Mouse (Mus musculus) embryonic facial prominence, embryonic 15.5 days (tissue): ENCODE measurements at regions not wholly inside any gene's neighbourhood (a gene's known extent, or its start where the extent isn't known, plus 50 kb on each side); places are given as distances from the start of the nearest gene placed in this dataset.

Experiments
- ATAC-seq: fragments of 200-750 bp; cut with Nextera tagmentation; 2 replicates; pipeline ENCODE4 v1.8.0; 2017; ENCODE audit warnings: low read depth, moderate TSS enrichment; ENCODE audit not compliant: insufficient number of reproducible peaks, low FRiP score, low TSS enrichment
- H3K27ac ChIP-seq: fragments of 300-500 bp; sonication (generic); replicated peaks from 2 replicates; pipeline ENCODE4 v1.5.1; 2015; ENCODE audit warnings: mild to moderate bottlenecking, inconsistent platforms
- H3K27me3 ChIP-seq: fragments of 300-500 bp; sonication (generic); 2 replicates; pipeline ENCODE4 v1.6.1; 2015; ENCODE audit warnings: inconsistent platforms
- H3K36me3 ChIP-seq: fragments of 300-500 bp; sonication (generic); 2 replicates; pipeline ENCODE4 v1.6.1; 2015; ENCODE audit warnings: mild to moderate bottlenecking, inconsistent platforms
- H3K4me1 ChIP-seq: fragments of 300-500 bp; sonication (generic); 2 replicates; pipeline ENCODE4 v1.6.1; 2015; ENCODE audit warnings: inconsistent platforms
- H3K4me2 ChIP-seq: fragments of 300-500 bp; sonication (generic); replicated peaks from 2 replicates; pipeline ENCODE4 v1.6.1; 2015; ENCODE audit warnings: mild to moderate bottlenecking, inconsistent platforms
- H3K4me3 ChIP-seq: fragments of 300-500 bp; sonication (generic); replicated peaks from 2 replicates; pipeline ENCODE4 v1.5.1; 2015; ENCODE audit warnings: mild to moderate bottlenecking, inconsistent platforms
- H3K9ac ChIP-seq: fragments of 300-500 bp; sonication (generic); 2 replicates; pipeline ENCODE4 v1.6.1; 2015; ENCODE audit warnings: inconsistent platforms
- H3K9me3 ChIP-seq: fragments of 300-500 bp; sonication (generic); replicated peaks from 2 replicates; pipeline ENCODE4 v1.6.1; 2016; ENCODE audit warnings: inconsistent platforms
- WGBS: fragments of 180-500 bp; shearing (Covaris S2); methylation state at CpG from one replicate; pipeline ENCODE4 v1.1.7; 2015; 5-methylcytosine and 5-hydroxymethylcytosine counted together

GRCm38 (mm10) chr14:23237376-23237775, 776.9 kb downstream of the Kcnma1 start:
- ATAC-seq = no peak
- Histone ChIP-seq H3K4me3 (no peak overlapping the region), H3K9ac (no peak overlapping the region), H3K36me3 (no peaks in the 10 kb centered on the region), H3K4me2 (no peak overlapping the region), H3K27me3 (no peaks in the 10 kb centered on the region), H3K27ac (no peak overlapping the region), H3K9me3 (no peaks in the 10 kb centered on the region), H3K4me1 (no peaks in the 10 kb centered on the region)
- WGBS = 59% methylated on average over 2 of the region's 2 CpGs

- 75% methylated on average over 3 of the region's 3 CpGs for WGBS
- no peak overlapping the region for H3K9ac ChIP-seq
- H3K4me1 ChIP-seq = no peaks in the 10 kb centered on the region
- no peak overlapping the region for H3K4me2 ChIP-seq
- H3K4me3 ChIP-seq = no peak overlapping the region
- no peaks in the 10 kb centered on the region for H3K36me3 ChIP-seq
- no peaks in the 10 kb centered on the region for H3K27me3 ChIP-seq
- no peak overlapping the region for H3K27ac ChIP-seq
- H3K9me3 ChIP-seq = no peaks in the 10 kb centered on the region
- no peak for ATAC-seq
These were observed 815.6 kb downstream of the Kcnma1 start for GRCm38 (mm10) chr14:23198676-23199075.

- no peaks in the 10 kb centered on the region for H3K9me3 ChIP-seq
- no peak overlapping the region for H3K4me3 ChIP-seq
- no peaks in the 10 kb centered on the region for H3K4me1 ChIP-seq
- no peaks in the 10 kb centered on the region for H3K27me3 ChIP-seq
- no peak overlapping the region for H3K27ac ChIP-seq
- 74% methylated on average over 7 of the region's 7 CpGs for WGBS
- no peak for ATAC-seq
- no peaks in the 10 kb centered on the region for H3K36me3 ChIP-seq
- H3K9ac ChIP-seq = no peak overlapping the region
- no peak overlapping the region for H3K4me2 ChIP-seq
These were observed 819.4 kb downstream of the Kcnma1 start for GRCm38 (mm10) chr14:23194569-23195529.

GRCm38 (mm10) chr14:23192566-23192965, 821.7 kb downstream of the Kcnma1 start:
- H3K4me2 ChIP-seq = no peak overlapping the region
- no peak overlapping the region for H3K4me3 ChIP-seq
- no peaks in the 10 kb centered on the region for H3K9me3 ChIP-seq
- 50% methylated on average over 3 of the region's 3 CpGs for WGBS
- no peak for ATAC-seq
- no peaks in the 10 kb centered on the region for H3K4me1 ChIP-seq
- H3K27me3 ChIP-seq = no peaks in the 10 kb centered on the region
- no peak overlapping the region for H3K27ac ChIP-seq
- H3K36me3 ChIP-seq = no peaks in the 10 kb centered on the region
- no peak overlapping the region for H3K9ac ChIP-seq

- WGBS = 44% methylated on average over 6 of the region's 6 CpGs
- H3K36me3 ChIP-seq = no peaks in the 10 kb centered on the region
- H3K27ac ChIP-seq = no peak overlapping the region
- H3K9me3 ChIP-seq = no peaks in the 10 kb centered on the region
- no peak overlapping the region for H3K9ac ChIP-seq
- ATAC-seq = no peak
- H3K27me3 ChIP-seq = no peaks in the 10 kb centered on the region
- no peak overlapping the region for H3K4me2 ChIP-seq
- H3K4me1 ChIP-seq = no peaks in the 10 kb centered on the region
- no peak overlapping the region for H3K4me3 ChIP-seq
These were observed 828.9 kb downstream of the Kcnma1 start for GRCm38 (mm10) chr14:23185359-23185758.

GRCm38 (mm10) chr14:23169346-23169745, 844.9 kb downstream of the Kcnma1 start:
- no peak for ATAC-seq
- Histone ChIP-seq H3K4me1 (no peaks in the 10 kb centered on the region), H3K9ac (no peak overlapping the region), H3K4me2 (no peak overlapping the region), H3K27me3 (no peaks in the 10 kb centered on the region), H3K9me3 (no peaks in the 10 kb centered on the region), H3K36me3 (no peaks in the 10 kb centered on the region), H3K4me3 (no peak overlapping the region), H3K27ac (no peak overlapping the region)
- WGBS = 80% methylated on average over 14 of the region's 14 CpGs

GRCm38 (mm10) chr14:23160567-23160966, 853.7 kb downstream of the Kcnma1 start:
- H3K27ac ChIP-seq = no peak overlapping the region
- H3K4me3 ChIP-seq = no peak overlapping the region
- no peak overlapping the region for H3K9ac ChIP-seq
- H3K36me3 ChIP-seq = no peaks in the 10 kb centered on the region
- ATAC-seq = no peak
- H3K4me2 ChIP-seq = no peak overlapping the region
- H3K4me1 ChIP-seq = no peaks in the 10 kb centered on the region
- 56% methylated on average over 1 of the region's 1 CpGs for WGBS
- H3K27me3 ChIP-seq = no peaks in the 10 kb centered on the region
- H3K9me3 ChIP-seq = no peaks in the 10 kb centered on the region

- Histone ChIP-seq H3K4me2 (no peak overlapping the region), H3K27ac (no peak overlapping the region), H3K4me3 (no peak overlapping the region), H3K9ac (no peak overlapping the region), H3K36me3 (no peaks in the 10 kb centered on the region), H3K4me1 (no peaks in the 10 kb centered on the region), H3K27me3 (no peaks in the 10 kb centered on the region), H3K9me3 (no peaks in the 10 kb centered on the region)
- no peak for ATAC-seq
These were observed 863.9 kb downstream of the Kcnma1 start for GRCm38 (mm10) chr14:23150431-23150830.

- no peaks in the 10 kb centered on the region for H3K36me3 ChIP-seq
- no peaks in the 10 kb centered on the region for H3K27me3 ChIP-seq
- no peak overlapping the region for H3K4me2 ChIP-seq
- H3K4me3 ChIP-seq = no peak overlapping the region
- no peaks in the 10 kb centered on the region for H3K9me3 ChIP-seq
- no peak overlapping the region for H3K9ac ChIP-seq
- H3K27ac ChIP-seq = no peak overlapping the region
- 69% methylated on average over 1 of the region's 1 CpGs for WGBS
- ATAC-seq = no peak
- H3K4me1 ChIP-seq = no peaks in the 10 kb centered on the region
These were observed 867.3 kb downstream of the Kcnma1 start for GRCm38 (mm10) chr14:23146981-23147380.

GRCm38 (mm10) chr14:23140385-23140784, 873.9 kb downstream of the Kcnma1 start:
- H3K9ac ChIP-seq = no peak overlapping the region
- H3K27ac ChIP-seq = no peak overlapping the region
- H3K9me3 ChIP-seq = no peaks in the 10 kb centered on the region
- WGBS = 89% methylated on average over 1 of the region's 1 CpGs
- ATAC-seq = no peak
- H3K4me2 ChIP-seq = no peak overlapping the region
- no peak overlapping the region for H3K4me3 ChIP-seq
- H3K27me3 ChIP-seq = no peaks in the 10 kb centered on the region
- no peaks in the 10 kb centered on the region for H3K4me1 ChIP-seq
- H3K36me3 ChIP-seq = no peaks in the 10 kb centered on the region

GRCm38 (mm10) chr14:23134723-23135122, 879.6 kb downstream of the Kcnma1 start:
- H3K4me1 ChIP-seq = peaks cover 5% of the 10 kb centered on the region; the same call in 1 of the 2 replicates
- no peak overlapping the region for H3K4me3 ChIP-seq
- no peak overlapping the region for H3K9ac ChIP-seq
- H3K27me3 ChIP-seq = no peaks in the 10 kb centered on the region
- no peak for ATAC-seq
- 86% methylated on average over 2 of the region's 2 CpGs for WGBS
- H3K36me3 ChIP-seq = no peaks in the 10 kb centered on the region
- no peak overlapping the region for H3K4me2 ChIP-seq
- no peaks in the 10 kb centered on the region for H3K9me3 ChIP-seq
- H3K27ac ChIP-seq = no peak overlapping the region
